Mouse (Mus musculus) heart, postnatal 14 days (tissue): Measurements from ENCODE around the gene Efcab9. TPM values are rescaled to one million over a fixed set of nuclear protein-coding genes. Genes with fewer than 3 reads are reported as not detected.
A peak's percentile ranks its signal among the peaks of the same experiment; 100 is the strongest.

Experiments used
- DNase-seq, 2 experiments: peaks; one replicate each; pipeline ENCODE4 v3.0.0; 2021 to 2022
- intact Hi-C: fragments of 180-260 bp; cut with DNase I; formaldehyde crosslinking; loops from one replicate; pipeline ENCODE4 v1.15.1; 2025
- long read RNA-seq, 2 experiments: library from polyadenylated mRNA; stranded (forward); transcript quantifications; one replicate each; pipeline ENCODE4 v2.0.0; 2021
- total RNA-seq, 2 experiments: library from RNA; stranded (reverse); gene quantifications; 2 replicates each; pipeline ENCODE4 v1.2.3; 2021

Efcab9 gene
- under 1 TPM; 0.57 to 0.68 TPM for total RNA-seq
- long read RNA-seq, experiment 1 = 0 reads
- long read RNA-seq, experiment 2 = 0 reads

GRCm38 (mm10) chr11:32531871-32532764 is at the start of gene Efcab9:
Efcab9 (minus strand) TSS chr11:32532081.
- intact Hi-C loops = loop anchor here (1.0 to 5.0 kb wide), 2 partner anchors 56 to 175 kb away; no protein-coding TSS in a partner anchor
- DNase-seq = no peak

- intact Hi-C loops = no loop called here
- DNase-seq = no peak
Observed at GRCm38 (mm10) chr11:32581031-32581430, 49.1 kb upstream of the Efcab9 start.

DNA sequence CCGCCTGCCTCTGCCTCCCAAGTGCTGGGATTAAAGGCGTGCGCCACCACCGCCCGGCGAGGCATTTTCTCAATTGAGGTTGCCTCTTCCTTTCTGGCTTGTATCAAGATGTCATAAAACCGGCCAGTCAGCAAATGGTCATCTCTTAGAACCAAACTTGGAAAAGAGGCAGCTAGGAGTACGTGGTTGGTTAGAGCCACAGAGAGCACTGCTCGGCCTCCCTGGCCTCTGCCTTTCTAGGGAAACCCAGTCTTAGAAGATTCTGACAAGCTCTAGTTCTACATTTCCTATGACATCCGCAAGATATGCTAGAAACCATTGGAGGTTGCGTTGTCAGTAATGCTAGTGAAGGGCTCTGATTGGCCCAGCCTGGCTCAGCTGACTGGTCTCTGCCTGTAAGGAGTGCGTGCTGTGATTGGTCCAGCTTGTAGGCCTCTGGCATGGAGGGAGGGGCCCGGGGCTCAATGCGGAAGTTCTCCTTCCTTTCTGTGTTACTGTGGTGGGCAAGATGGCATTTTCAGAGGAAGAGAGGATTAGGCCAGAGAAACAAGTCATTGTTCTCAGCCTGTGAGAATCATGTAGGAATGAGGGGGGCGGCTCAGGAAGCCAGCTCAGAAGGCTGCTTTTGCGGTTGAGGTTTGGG is 48.5 kb upstream of the Efcab9 start:
- peak in 1 of 2 experiments; percentile 51 for DNase-seq
- intact Hi-C loops = no loop called here

DNA sequence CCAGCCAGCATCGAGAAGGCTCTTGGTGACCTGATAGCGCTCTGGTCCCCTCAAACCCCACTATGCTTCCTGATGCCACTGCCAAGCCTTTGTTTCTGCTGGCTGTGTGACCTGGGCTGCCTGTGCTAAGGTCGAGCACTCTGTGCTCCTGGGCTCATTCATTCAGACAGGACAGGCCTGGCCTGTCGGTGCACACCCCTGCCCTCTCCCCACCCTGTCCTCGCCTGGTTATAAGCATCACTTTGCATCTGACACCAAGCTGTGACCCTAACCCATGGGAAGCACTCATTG is 44.8 kb upstream of the Efcab9 start:
- intact Hi-C loops = no loop called here
- DNase-seq = no peak

- no peak for DNase-seq
- intact Hi-C loops = no loop called here
Observed at GRCm38 (mm10) chr11:32575964-32576759, 44.3 kb upstream of the Efcab9 start.

GRCm38 (mm10) chr11:32573669-32574068 is 41.8 kb upstream of the Efcab9 start:
- no peak for DNase-seq
- intact Hi-C loops = no loop called here

- no peak for DNase-seq
- intact Hi-C loops = no loop called here
Observed at GRCm38 (mm10) chr11:32571103-32571502, 39.2 kb upstream of the Efcab9 start.

DNA sequence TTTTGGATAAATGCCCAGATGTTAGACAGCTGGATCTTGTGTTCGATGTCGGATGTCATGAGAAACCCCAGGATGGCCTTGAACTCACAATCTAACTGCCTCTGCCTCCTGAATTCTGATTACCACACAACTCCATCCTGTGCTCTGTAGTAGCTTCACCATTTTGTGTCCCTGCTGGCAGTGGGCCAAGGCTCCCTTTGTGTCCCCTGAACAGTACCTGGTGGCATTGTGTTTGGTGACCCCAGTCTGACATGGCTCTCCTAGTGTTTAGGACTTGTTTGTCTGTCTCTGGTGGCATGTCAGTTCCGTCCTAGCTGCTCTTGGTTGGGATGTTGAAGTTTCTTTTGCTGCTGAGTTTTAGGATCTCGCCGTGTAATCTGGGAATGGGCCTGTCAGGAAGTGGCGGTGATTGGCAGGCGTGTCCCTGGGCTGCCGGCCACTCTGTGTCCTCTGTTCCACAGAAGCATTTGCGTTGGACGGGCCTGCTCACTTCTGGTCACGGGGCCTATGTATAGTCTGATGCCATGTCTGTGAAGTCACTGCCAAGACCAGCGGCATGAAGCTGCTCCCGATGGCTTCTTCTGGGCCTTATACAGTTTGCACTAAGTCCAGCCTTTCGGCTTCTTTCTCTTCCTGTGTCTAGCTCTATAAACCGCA is 36.9 kb upstream of the Efcab9 start:
- intact Hi-C loops = no loop called here

DNA sequence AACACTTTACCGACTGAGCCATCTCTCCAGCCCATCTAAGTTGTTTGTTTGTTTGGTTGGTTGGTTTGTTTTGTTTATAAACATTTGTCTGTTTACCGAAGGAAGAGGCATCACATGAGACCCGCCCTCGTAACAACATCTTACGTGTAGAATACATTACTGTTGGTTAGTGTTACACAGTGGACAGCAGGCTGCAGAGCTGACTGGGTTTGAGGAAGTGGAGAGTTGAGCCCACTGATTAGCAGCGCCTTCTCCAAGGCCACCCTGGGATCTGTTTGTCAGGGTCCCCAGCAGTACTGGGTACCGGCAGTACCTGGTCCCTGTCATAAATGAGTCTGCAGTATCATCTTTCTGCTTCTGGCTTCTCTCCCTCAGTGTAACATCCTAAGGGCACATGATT is 36.2 kb upstream of the Efcab9 start:
- no peak for DNase-seq
- intact Hi-C loops = no loop called here

More for the DNA sequence above, 36.9 kb upstream of the Efcab9 start:
- no peak for DNase-seq

DNA sequence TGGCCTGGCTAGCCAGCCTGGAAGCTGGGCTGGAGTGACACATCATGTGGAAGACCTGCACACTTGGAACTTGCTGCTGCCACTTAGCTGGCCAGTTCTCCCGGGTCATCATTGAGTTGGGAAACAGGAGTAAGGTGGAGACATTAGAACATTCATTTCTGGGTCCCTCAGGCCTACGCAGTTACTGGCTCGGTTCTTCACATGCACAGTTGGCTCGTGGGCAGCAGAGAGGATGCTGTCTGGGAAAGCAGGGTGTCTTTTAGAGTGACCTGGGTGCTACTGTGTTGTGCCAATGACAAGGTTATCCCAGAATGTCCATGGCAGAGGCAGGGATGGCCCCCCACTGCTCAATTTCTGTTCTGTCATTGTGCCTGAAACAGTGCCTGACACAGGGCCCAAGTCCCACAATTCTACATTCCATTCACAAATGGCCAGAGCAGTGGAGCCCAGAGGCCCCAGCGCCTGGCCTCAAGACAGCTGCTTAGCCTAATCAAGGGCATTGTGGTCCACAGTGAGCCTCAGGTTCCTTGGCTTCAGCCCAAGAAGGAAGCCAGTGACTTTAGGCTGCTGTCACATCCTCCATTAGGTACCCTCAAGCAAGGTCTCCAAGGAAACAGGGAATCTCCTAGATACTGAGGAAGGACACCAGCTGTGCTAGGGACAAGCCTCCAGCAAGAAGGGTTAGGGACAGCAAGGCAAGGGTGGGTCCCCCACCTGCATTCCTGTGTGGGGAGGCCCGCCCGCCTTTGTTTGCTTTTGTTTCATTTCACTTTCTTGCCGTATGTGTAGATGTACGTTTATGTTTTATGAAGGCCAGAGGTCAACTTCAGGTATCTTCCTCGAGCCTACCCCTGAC is 35.3 kb upstream of the Efcab9 start:
- intact Hi-C loops = no loop called here
- DNase-seq = no peak

DNA sequence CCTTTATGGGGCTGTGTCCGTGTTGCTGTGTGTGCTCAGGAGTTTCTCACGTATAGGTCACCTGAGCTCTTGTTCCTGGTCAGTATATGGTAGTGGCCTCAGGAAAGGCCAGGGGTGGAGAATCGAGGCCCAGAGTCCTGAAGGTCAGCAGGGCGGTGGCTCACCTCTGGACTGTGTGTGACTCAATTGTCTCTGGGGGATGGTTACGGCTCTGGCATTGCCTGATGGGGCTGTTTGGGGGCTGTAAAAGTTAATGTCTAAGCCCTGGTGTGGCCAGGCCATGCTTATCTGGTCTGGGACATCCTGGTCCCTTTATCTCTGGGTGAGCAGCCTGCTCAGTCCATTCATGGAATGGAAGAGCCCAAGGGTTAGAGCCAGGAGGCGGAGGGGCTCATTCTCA is 34.3 kb upstream of the Efcab9 start:
- intact Hi-C loops = no loop called here
- no peak for DNase-seq

DNA sequence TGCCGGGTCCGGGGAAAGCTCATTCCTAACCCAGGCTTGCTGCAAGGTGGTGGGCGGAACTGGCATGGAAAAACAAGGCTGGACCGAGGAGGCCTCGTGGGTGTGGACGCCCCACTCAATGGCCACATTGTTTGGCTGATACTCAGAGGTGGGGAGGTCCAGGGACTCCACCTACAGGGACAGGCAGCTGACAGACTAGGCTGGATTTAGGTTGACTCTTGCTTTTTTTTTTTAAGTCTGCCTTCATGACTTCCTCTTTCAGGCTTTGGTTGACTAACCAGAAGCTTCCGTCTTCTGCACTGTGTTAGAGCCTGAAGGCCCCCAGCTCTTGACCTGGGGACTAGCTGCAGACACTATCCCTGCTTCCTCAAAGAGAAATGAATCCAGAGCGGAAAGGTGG is 33.2 kb upstream of the Efcab9 start:
- intact Hi-C loops = loop anchor here (2.0 kb wide), 1 partner anchor 30 kb away; no protein-coding TSS in a partner anchor
- no peak for DNase-seq

GRCm38 (mm10) chr11:32564629-32565028 is 32.7 kb upstream of the Efcab9 start:
- intact Hi-C loops = loop anchor here (2.0 kb wide), 1 partner anchor 30 kb away; no protein-coding TSS in a partner anchor
- DNase-seq = no peak

DNA sequence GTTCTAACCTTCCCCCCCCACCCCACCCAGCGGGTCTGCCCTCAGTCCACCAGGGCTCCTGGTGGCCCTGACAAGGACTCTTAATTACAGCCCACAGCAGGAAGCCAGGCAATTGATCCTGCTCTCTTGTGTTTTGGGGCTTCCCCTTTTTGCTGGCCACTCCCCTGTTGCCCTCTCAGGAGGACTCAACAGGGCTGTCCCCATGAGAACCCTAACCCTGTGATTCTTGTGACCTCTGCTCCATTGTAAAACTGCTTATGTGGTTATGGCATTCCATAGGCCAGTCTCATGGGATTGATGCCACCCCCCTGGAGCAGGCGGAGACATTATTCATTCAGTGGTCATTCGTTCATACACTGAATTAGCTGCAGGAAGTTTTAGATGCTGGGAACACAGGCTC is 31.8 kb upstream of the Efcab9 start:
- no peak for DNase-seq
- intact Hi-C loops = loop anchor here (2.0 kb wide), 1 partner anchor 29 kb away; no protein-coding TSS in a partner anchor

DNA sequence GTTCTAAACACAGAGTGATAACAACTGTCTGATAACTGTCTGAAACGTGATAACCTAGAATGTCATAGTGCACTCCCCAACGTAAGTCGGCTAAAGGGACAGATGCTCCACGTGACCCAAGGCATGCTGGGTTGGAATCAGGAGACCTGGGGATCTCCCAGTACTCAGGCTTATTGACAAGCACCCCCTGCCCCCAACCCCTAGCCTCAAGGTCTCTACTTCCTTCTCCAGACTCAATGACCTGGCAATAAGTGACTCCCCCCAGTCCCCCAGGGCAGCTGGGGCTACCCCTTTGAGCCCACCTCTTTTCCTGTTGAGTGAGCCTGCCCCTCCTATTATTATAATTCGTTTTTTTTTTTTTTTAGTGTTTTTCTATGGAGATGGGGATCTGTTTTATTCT is 30.8 kb upstream of the Efcab9 start:
- intact Hi-C loops = no loop called here
- no peak for DNase-seq

- intact Hi-C loops = no loop called here
- no peak for DNase-seq
Observed at GRCm38 (mm10) chr11:32561465-32562355, 29.8 kb upstream of the Efcab9 start.

- DNase-seq = no peak
- intact Hi-C loops = no loop called here
Observed at GRCm38 (mm10) chr11:32560015-32560770, 28.3 kb upstream of the Efcab9 start.

GRCm38 (mm10) chr11:32558677-32559076 is 26.8 kb upstream of the Efcab9 start:
- intact Hi-C loops = no loop called here
- DNase-seq = peak in 1 of 2 experiments; percentile 51
